Mouse (Mus musculus) cerebellum, adult 2 months (tissue): ENCODE measurements around the gene 2610507B11Rik. TPM values are rescaled to one million over a fixed set of nuclear protein-coding genes. Genes with fewer than 3 reads are reported as not detected.

Experiments
- DNase-seq, 2 experiments: peaks; one replicate each; pipeline ENCODE4 v3.0.0; 2021
- H3K27ac ChIP-seq: fragments of 200-500 bp; 2 replicates; pipeline ENCODE4 v1.5.1; 2012; ENCODE audit warnings: low read length, control low read depth, inconsistent platforms; ENCODE audit not compliant: insufficient read depth
- H3K27me3 ChIP-seq: fragments of 200-500 bp; 2 replicates; pipeline ENCODE4 v1.6.1; 2012; ENCODE audit warnings: inconsistent platforms, mild to moderate bottlenecking, low read length, moderate library complexity; ENCODE audit not compliant: control insufficient read depth, insufficient read depth
- H3K4me1 ChIP-seq: fragments of 200-500 bp; 2 replicates; pipeline ENCODE4 v1.6.1; 2011; ENCODE audit warnings: low read length; ENCODE audit not compliant: control insufficient read depth, insufficient read depth
- H3K4me3 ChIP-seq: fragments of 200-500 bp; replicated peaks from 2 replicates; pipeline ENCODE3; 2011; ENCODE audit warnings: mild to moderate bottlenecking, low read depth, low read length, control low read depth; ENCODE audit not compliant: insufficient read depth
- CTCF ChIP-seq: fragments of 200-500 bp; IDR thresholded peaks from 2 replicates; pipeline ENCODE4 v1.5.1; 2011; ENCODE audit warnings: low read depth, mild to moderate bottlenecking, control low read depth, low read length, moderate library complexity, borderline replicate concordance; ENCODE audit not compliant: insufficient read depth
- POLR2A ChIP-seq: fragments of 200-500 bp; IDR thresholded peaks from 2 replicates; pipeline ENCODE4 v1.6.1; 2011; ENCODE audit warnings: low read length, control low read depth, borderline replicate concordance; ENCODE audit not compliant: insufficient read depth
- WGBS: fragments of 180-500 bp; shearing (Covaris S2); methylation state at CpG from one replicate; pipeline ENCODE4 v1.1.7; 2018; 5-methylcytosine and 5-hydroxymethylcytosine counted together
- polyA plus RNA-seq: library from polyadenylated mRNA; depleted of rRNA; stranded (reverse); fragments of >200 nt; gene quantifications from 2 replicates; pipeline ENCODE4 v1.2.3, GENCODE M21; 2012; rRNA removed

2610507B11Rik gene
- polyA plus RNA-seq, 1 experiment = 118 TPM

DNA sequence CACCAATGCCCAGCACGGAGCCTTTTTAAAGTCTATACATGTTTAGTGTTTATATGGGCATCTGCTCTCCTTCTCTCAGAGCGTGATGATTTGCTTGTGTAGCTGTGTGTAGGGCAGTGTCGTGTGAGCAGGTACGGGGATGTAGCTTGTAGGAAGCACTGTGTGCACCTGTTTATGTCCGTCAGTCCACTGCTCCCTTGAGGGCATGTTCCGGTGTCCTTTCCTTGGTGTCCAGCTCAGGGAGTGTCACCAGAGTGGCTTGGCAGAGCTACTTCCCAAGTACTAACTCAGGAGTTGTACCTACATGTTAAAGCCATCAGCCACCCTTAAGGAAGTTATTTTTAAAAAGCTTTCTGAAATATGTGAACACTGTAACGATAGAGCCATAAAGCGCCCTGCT lies 75.5 kb downstream of the 2610507B11Rik start:
- 95% methylated on average over 8 of the region's 8 CpGs for WGBS
- TF ChIP-seq CTCF (no peak), POLR2A (no peak)
- Histone ChIP-seq H3K4me1 (no peaks in the 10 kb centered on the region), H3K27ac (no peak overlapping the region), H3K27me3 (no peaks in the 10 kb centered on the region), H3K4me3 (no peak overlapping the region)
- DNase-seq = no peak

Other genes starting within 250 kb of the 2610507B11Rik start
- gene Dhrs13, start 229.5 kb upstream of the 2610507B11Rik start, polyA plus RNA-seq = 18.8 and 19.5 TPM in 2 replicates
- 134 and 135 TPM in 2 replicates for gene Flot2, start 223.8 kb upstream of the 2610507B11Rik start, polyA plus RNA-seq
- 34.0 and 35.8 TPM in 2 replicates for gene Eral1, start 181.4 kb upstream of the 2610507B11Rik start, polyA plus RNA-seq
- gene Fam222b, start 167.1 kb upstream of the 2610507B11Rik start, polyA plus RNA-seq = 23.0 and 23.5 TPM in 2 replicates
- gene Traf4, start 96.2 kb upstream of the 2610507B11Rik start, polyA plus RNA-seq = 21.6 and 22.3 TPM in 2 replicates
- gene Nek8, start 85.1 kb upstream of the 2610507B11Rik start, polyA plus RNA-seq = 4.8 and 5.8 TPM in 2 replicates
- 147 and 158 TPM in 2 replicates for gene Tlcd1, start 85.0 kb upstream of the 2610507B11Rik start, polyA plus RNA-seq
- 1,121 and 1,182 TPM in 2 replicates for gene Rpl23a, start 78.2 kb upstream of the 2610507B11Rik start, polyA plus RNA-seq
- 36.6 and 38.1 TPM in 2 replicates for gene Rab34, start 73.3 kb upstream of the 2610507B11Rik start, polyA plus RNA-seq
- 11.7 and 12.1 TPM in 2 replicates for gene Proca1, start 68.4 kb upstream of the 2610507B11Rik start, polyA plus RNA-seq
- gene Sdf2, start 16.0 kb upstream of the 2610507B11Rik start, polyA plus RNA-seq = 121 and 124 TPM in 2 replicates
- gene Supt6, start 15.8 kb upstream of the 2610507B11Rik start, polyA plus RNA-seq = 48.8 and 50.3 TPM in 2 replicates
- gene BC030499, start 29.1 kb downstream of the 2610507B11Rik start, polyA plus RNA-seq = 2.6 and 2.9 TPM in 2 replicates
- gene Spag5, start 39.8 kb downstream of the 2610507B11Rik start, polyA plus RNA-seq = 17.6 and 19.0 TPM in 2 replicates
- 2,621 and 2,670 TPM in 2 replicates for gene Aldoc, start 61.2 kb downstream of the 2610507B11Rik start, polyA plus RNA-seq
- 94.2 and 98.6 TPM in 2 replicates for gene Pigs, start 66.7 kb downstream of the 2610507B11Rik start, polyA plus RNA-seq
- gene Unc119, start 81.7 kb downstream of the 2610507B11Rik start, polyA plus RNA-seq = 72.2 and 75.2 TPM in 2 replicates
- not detected in 2 replicates for gene Foxn1, start 124.8 kb downstream of the 2610507B11Rik start, polyA plus RNA-seq
- not detected in 2 replicates for gene Slc13a2, start 160.5 kb downstream of the 2610507B11Rik start, polyA plus RNA-seq
- 15.2 and 15.4 TPM in 2 replicates for gene Slc46a1, start 203.9 kb downstream of the 2610507B11Rik start, polyA plus RNA-seq
- gene Sarm1, start 236.0 kb downstream of the 2610507B11Rik start, polyA plus RNA-seq = 29.0 and 32.0 TPM in 2 replicates
- 142 and 143 TPM in 2 replicates for gene Vtn, start 237.3 kb downstream of the 2610507B11Rik start, polyA plus RNA-seq
- gene Sebox, start 241.7 kb downstream of the 2610507B11Rik start, polyA plus RNA-seq = 14.7 and 17.3 TPM in 2 replicates